Mouse (Mus musculus) embryonic facial prominence, embryonic 13.5 days (tissue): Measurements from ENCODE around the gene Fbxo46. TPM values are rescaled to one million over a fixed set of nuclear protein-coding genes. Genes with fewer than 3 reads are reported as not detected.
A peak's percentile ranks its signal among the peaks of the same experiment; 100 is the strongest.

Experiments
- ATAC-seq: fragments of 200-750 bp; cut with Nextera tagmentation; 2 replicates; pipeline ENCODE4 v1.8.0; 2017; ENCODE audit warnings: low read depth; ENCODE audit not compliant: insufficient number of reproducible peaks, insufficient read depth, low FRiP score, low TSS enrichment
- H3K27ac ChIP-seq: fragments of 300-500 bp; sonication (generic); 2 replicates; pipeline ENCODE4 v1.5.1; 2015; ENCODE audit warnings: moderate library complexity, mild to moderate bottlenecking, inconsistent platforms
- H3K27me3 ChIP-seq: fragments of 300-500 bp; sonication (generic); 2 replicates; pipeline ENCODE4 v1.6.1; 2015; ENCODE audit warnings: mild to moderate bottlenecking, inconsistent platforms
- H3K36me3 ChIP-seq: fragments of 300-500 bp; sonication (generic); 2 replicates; pipeline ENCODE4 v1.6.1; 2015; ENCODE audit warnings: mild to moderate bottlenecking, inconsistent platforms
- H3K4me1 ChIP-seq: fragments of 300-500 bp; sonication (generic); 2 replicates; pipeline ENCODE4 v1.6.1; 2015; ENCODE audit warnings: inconsistent platforms
- H3K4me2 ChIP-seq: fragments of 300-500 bp; sonication (generic); 2 replicates; pipeline ENCODE4 v1.6.1; 2015; ENCODE audit warnings: moderate library complexity, mild to moderate bottlenecking, inconsistent platforms
- H3K4me3 ChIP-seq: fragments of 300-500 bp; sonication (generic); 2 replicates; pipeline ENCODE4 v1.5.1; 2015; ENCODE audit warnings: mild to moderate bottlenecking, inconsistent platforms
- H3K9ac ChIP-seq: fragments of 300-500 bp; sonication (generic); 2 replicates; pipeline ENCODE4 v1.6.1; 2015; ENCODE audit warnings: mild to moderate bottlenecking, inconsistent platforms
- H3K9me3 ChIP-seq: fragments of 300-500 bp; sonication (generic); 2 replicates; pipeline ENCODE4 v1.6.1; 2016; ENCODE audit warnings: inconsistent platforms
- WGBS: fragments of 180-500 bp; shearing (Covaris S2); methylation state at CpG from one replicate; pipeline ENCODE4 v1.1.7; 2015; ENCODE audit warnings: mixed read lengths; 5-methylcytosine and 5-hydroxymethylcytosine counted together
- polyA plus RNA-seq: library from polyadenylated mRNA; unstranded; fragments of >200 nt; fragmentation: Nextera tagmentation; extraction: Ambion mirVana; gene quantifications from 2 replicates; pipeline ENCODE4 v1.2.1, GENCODE M21; 2015

The Fbxo46 gene
- polyA plus RNA-seq, 1 experiment from 2014 or later: 16.6 TPM

DNA sequence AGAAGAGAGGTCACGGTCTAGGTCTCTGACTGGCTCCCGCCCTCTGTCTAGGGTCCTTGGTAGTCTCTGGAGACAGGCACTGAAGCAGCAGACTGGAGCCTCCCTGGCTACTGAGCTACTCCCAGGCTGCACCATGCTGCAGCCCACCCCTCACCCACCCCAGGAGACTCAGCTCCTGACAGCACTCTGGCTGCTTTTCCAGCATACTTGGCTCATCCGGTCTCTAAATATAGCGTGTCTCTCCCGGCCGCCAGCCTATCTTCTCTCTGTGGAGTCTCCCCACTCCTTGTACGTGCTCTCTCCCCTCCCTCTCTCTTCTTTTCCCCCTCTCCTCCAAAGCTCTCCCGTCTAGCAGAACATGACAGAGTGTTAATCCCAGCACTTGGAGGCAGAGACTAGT is 50.5 kb downstream of the Fbxo46 start:
- Histone ChIP-seq H3K4me3 (no peak overlapping the region), H3K4me2 (no peak overlapping the region), H3K4me1 (peaks cover 25% of the 10 kb centered on the region), H3K27ac (no peak overlapping the region), H3K36me3 (no peaks in the 10 kb centered on the region), H3K9ac (no peak overlapping the region), H3K27me3 (peaks cover 41% of the 10 kb centered on the region), H3K9me3 (no peaks in the 10 kb centered on the region)
- WGBS: 43% methylated on average over 8 of the region's 8 CpGs
- no peak for ATAC-seq

- WGBS: 45% methylated on average over 8 of the region's 8 CpGs
- Histone ChIP-seq H3K4me3 (no peak overlapping the region), H3K4me2 (no peak overlapping the region), H3K27me3 (peaks cover 43% of the 10 kb centered on the region), H3K4me1 (peaks cover 27% of the 10 kb centered on the region), H3K27ac (no peak overlapping the region), H3K9me3 (no peaks in the 10 kb centered on the region), H3K36me3 (no peaks in the 10 kb centered on the region), H3K9ac (peak overlapping the region; percentile 21; the same call in 1 of the 2 replicates)
- ATAC-seq: no peak
Observed at GRCm38 (mm10) chr7:19171831-19172230, 52.2 kb downstream of the Fbxo46 start.

- Histone ChIP-seq H3K27me3 (peaks cover 50% of the 10 kb centered on the region), H3K4me2 (peak overlapping the region; percentile 66), H3K27ac (no peak overlapping the region), H3K36me3 (no peaks in the 10 kb centered on the region), H3K4me3 (peak overlapping the region; percentile 36), H3K4me1 (peaks cover 27% of the 10 kb centered on the region), H3K9ac (peak overlapping the region; percentile 58), H3K9me3 (no peaks in the 10 kb centered on the region)
- ATAC-seq: no peak
- WGBS: 3% methylated on average over 17 of the region's 17 CpGs
Observed at GRCm38 (mm10) chr7:19172874-19173273, 53.2 kb downstream of the Fbxo46 start.

GRCm38 (mm10) chr7:19175708-19176515 is 56.3 kb downstream of the Fbxo46 start, which contains the start of gene Eml2:
TSS of gene Eml2 (plus strand) at chr7:19176421.
- 0 out of 2 replicates have a peak, but pooled peaks cover 3% of the 10 kb centered on the region for H3K9me3 ChIP-seq
- H3K4me3 ChIP-seq: peak within 1 kb of the TSS; percentile 37
- 2% methylated on average over 30 of the region's 30 CpGs for WGBS
- H3K9ac ChIP-seq: peak within 1 kb of the TSS; percentile 58
- H3K4me1 ChIP-seq: peaks cover 47% of the 10 kb centered on the region
- 0 out of 2 replicates have a peak, but pooled peaks have one; percentile 29 for ATAC-seq
- H3K36me3 ChIP-seq: no peaks in the 10 kb centered on the region
- peak within 1 kb of the TSS; percentile 58 for H3K4me2 ChIP-seq
- H3K27ac ChIP-seq: no peak within 1 kb of the TSS
- peaks cover 80% of the 10 kb centered on the region for H3K27me3 ChIP-seq

GRCm38 (mm10) chr7:19176516-19176947 is 56.9 kb downstream of the Fbxo46 start:
- H3K27ac ChIP-seq: no peak overlapping the region

DNA sequence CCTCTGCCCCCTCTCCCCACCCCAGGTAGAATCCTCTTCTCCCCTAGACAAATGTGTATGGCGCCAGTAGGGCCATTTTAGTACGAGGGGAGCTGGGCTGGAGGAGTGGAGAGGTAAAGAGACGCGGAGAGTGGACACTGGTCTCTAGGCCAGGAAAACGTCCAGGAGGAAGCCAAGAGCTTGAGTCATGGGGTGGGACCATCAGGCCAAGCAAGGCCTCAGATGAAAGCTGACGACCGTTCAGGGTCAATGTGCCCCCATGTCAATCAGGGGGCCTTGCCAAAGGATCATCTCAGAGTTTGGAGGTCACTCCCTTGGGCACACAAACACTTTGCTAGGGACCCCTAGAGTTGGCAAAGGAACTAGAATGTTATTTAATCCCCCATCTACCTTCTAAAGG is 57.6 kb downstream of the Fbxo46 start:
- Histone ChIP-seq H3K4me1 (peaks cover 54% of the 10 kb centered on the region), H3K9me3 (0 out of 2 replicates have a peak, but pooled peaks cover 3% of the 10 kb centered on the region), H3K36me3 (no peaks in the 10 kb centered on the region), H3K4me3 (no peak overlapping the region), H3K9ac (no peak overlapping the region), H3K27ac (no peak overlapping the region), H3K27me3 (peaks cover 76% of the 10 kb centered on the region), H3K4me2 (0 out of 2 replicates have a peak overlapping the region, but pooled peaks have one; percentile 58)
- 57% methylated on average over 7 of the region's 7 CpGs for WGBS
- no peak for ATAC-seq

More at GRCm38 (mm10) chr7:19176516-19176947, 56.9 kb downstream of the Fbxo46 start:
- 2% methylated on average over 21 of the region's 21 CpGs for WGBS
- Histone ChIP-seq H3K36me3 (no peaks in the 10 kb centered on the region), H3K9me3 (0 out of 2 replicates have a peak, but pooled peaks cover 3% of the 10 kb centered on the region), H3K4me2 (peak overlapping the region; percentile 58), H3K4me1 (peaks cover 53% of the 10 kb centered on the region), H3K9ac (peak overlapping the region; percentile 58), H3K27me3 (peaks cover 81% of the 10 kb centered on the region), H3K4me3 (peak overlapping the region; percentile 37)
- no peak for ATAC-seq

GRCm38 (mm10) chr7:19178035-19178434 is 58.4 kb downstream of the Fbxo46 start:
- peak overlapping the region; percentile 59; the same call in 1 of the 2 replicates for H3K4me2 ChIP-seq
- H3K27ac ChIP-seq: no peak overlapping the region
- H3K27me3 ChIP-seq: peaks cover 73% of the 10 kb centered on the region
- H3K9ac ChIP-seq: no peak overlapping the region
- no peaks in the 10 kb centered on the region for H3K36me3 ChIP-seq
- H3K4me3 ChIP-seq: peak overlapping the region; percentile 37
- WGBS: 4% methylated on average over 18 of the region's 18 CpGs
- no peak for ATAC-seq
- 0 out of 2 replicates have a peak, but pooled peaks cover 3% of the 10 kb centered on the region for H3K9me3 ChIP-seq
- H3K4me1 ChIP-seq: peaks cover 46% of the 10 kb centered on the region

- peak overlapping the region; percentile 59 for H3K4me2 ChIP-seq
- peaks cover 70% of the 10 kb centered on the region for H3K27me3 ChIP-seq
- WGBS: 4% methylated on average over 27 of the region's 27 CpGs
- peaks cover under 1% of the 10 kb centered on the region; the same call in 1 of the 2 replicates for H3K36me3 ChIP-seq
- 0 out of 2 replicates have a peak, but pooled peaks cover 3% of the 10 kb centered on the region for H3K9me3 ChIP-seq
- no peak overlapping the region for H3K9ac ChIP-seq
- H3K4me1 ChIP-seq: peaks cover 42% of the 10 kb centered on the region
- peak overlapping the region; percentile 37 for H3K4me3 ChIP-seq
- ATAC-seq: no peak
- no peak overlapping the region for H3K27ac ChIP-seq
Observed at GRCm38 (mm10) chr7:19178443-19179092, 58.9 kb downstream of the Fbxo46 start.

GRCm38 (mm10) chr7:19179173-19179572 is 59.5 kb downstream of the Fbxo46 start:
- no peak for ATAC-seq
- peak overlapping the region; percentile 52; the same call in 1 of the 2 replicates for H3K9ac ChIP-seq
- H3K27me3 ChIP-seq: peaks cover 65% of the 10 kb centered on the region
- WGBS: under 1% methylated on average over 32 of the region's 32 CpGs
- H3K36me3 ChIP-seq: peaks cover 4% of the 10 kb centered on the region; the same call in 1 of the 2 replicates
- peak overlapping the region; percentile 37 for H3K4me3 ChIP-seq
- no peak overlapping the region for H3K27ac ChIP-seq
- H3K9me3 ChIP-seq: 0 out of 2 replicates have a peak, but pooled peaks cover 3% of the 10 kb centered on the region
- H3K4me1 ChIP-seq: peaks cover 42% of the 10 kb centered on the region
- peak overlapping the region; percentile 59 for H3K4me2 ChIP-seq

DNA sequence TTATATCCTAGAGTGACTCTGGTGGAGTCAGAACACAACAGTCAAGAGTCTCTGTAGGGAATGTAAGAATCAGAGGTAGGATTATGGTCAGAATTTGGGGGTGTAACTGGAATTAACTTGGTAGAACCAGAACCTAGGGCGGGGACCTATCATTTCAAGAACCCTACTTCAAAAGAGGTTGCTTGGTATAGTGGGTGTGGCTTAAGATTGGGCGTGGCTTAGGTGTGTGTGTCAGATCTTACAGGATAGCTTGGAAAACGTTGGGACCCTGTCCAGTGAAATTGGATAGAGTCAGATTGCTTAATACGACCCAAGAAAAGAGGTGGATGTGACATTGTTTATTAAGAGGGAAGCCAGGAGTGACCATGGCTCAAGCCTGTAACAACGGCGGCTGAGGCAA is 60.3 kb downstream of the Fbxo46 start:
- Histone ChIP-seq H3K9me3 (0 out of 2 replicates have a peak, but pooled peaks cover 3% of the 10 kb centered on the region), H3K27me3 (peaks cover 59% of the 10 kb centered on the region), H3K4me3 (peak overlapping the region; percentile 37; the same call in 1 of the 2 replicates)

GRCm38 (mm10) chr7:19180862-19181429 is 61.3 kb downstream of the Fbxo46 start:
- H3K36me3 ChIP-seq: peaks cover 5% of the 10 kb centered on the region
- peak overlapping the region; percentile 58 for H3K4me3 ChIP-seq
- H3K9me3 ChIP-seq: 0 out of 2 replicates have a peak, but pooled peaks cover 3% of the 10 kb centered on the region
- H3K4me2 ChIP-seq: peak overlapping the region; percentile 81
- WGBS: 1% methylated on average over 26 of the region's 27 CpGs
- peaks cover 56% of the 10 kb centered on the region for H3K4me1 ChIP-seq
- H3K27ac ChIP-seq: no peak overlapping the region
- H3K27me3 ChIP-seq: peaks cover 50% of the 10 kb centered on the region
- H3K9ac ChIP-seq: peak overlapping the region; percentile 73
- ATAC-seq: no peak

More for the DNA sequence above, 60.3 kb downstream of the Fbxo46 start:
- H3K9ac ChIP-seq: no peak overlapping the region
- peak overlapping the region; percentile 59 for H3K4me2 ChIP-seq
- 35% methylated on average over 6 of the region's 6 CpGs for WGBS
- H3K4me1 ChIP-seq: peaks cover 50% of the 10 kb centered on the region
- no peak overlapping the region for H3K27ac ChIP-seq
- H3K36me3 ChIP-seq: peaks cover 4% of the 10 kb centered on the region; the same call in 1 of the 2 replicates
- no peak for ATAC-seq
